17 mouse cellular contexts compared by ENCODE assay signal in the genomic region with DNA sequence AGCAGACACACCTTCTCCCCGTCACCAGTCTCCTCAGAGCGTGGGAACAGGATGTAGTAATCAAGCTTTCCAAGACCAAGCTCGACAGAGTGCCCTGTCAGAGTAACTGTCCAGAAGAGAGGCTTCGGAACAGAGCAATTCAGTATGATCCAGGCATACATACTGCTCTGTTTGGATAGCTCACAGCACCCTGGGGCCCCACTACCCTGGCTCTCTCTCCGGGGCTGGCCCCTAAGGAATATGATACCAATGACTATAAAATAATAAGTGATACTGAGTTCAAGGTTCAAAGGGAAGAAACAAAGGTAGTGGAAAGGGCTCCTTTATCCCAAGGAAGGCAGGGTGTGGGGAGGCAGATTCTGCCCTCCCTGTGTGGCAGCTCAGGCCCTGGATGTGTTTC.
"Had no signal": no experiment of that assay in that cellular context is flagged by ENCODE, and none has a peak within 500 bp of the region (broad histone marks: within the 10 kb centered on the region; RNA-seq: fewer than 3 reads in every experiment).

No protein-coding gene starts in this region.

- H3K4me1 ChIP-seq: midbrain, embryonic 10.5 days; midbrain, embryonic 12.5 days; neural tube, embryonic 13.5 days; neural tube, embryonic 15.5 days; stomach, embryonic 15.5 days had no signal

- DNase-seq: lung, adult 18-20 months; lung, embryonic 14.5 days; lung, postnatal 10 days; lung, postnatal 4 days; right cerebral cortex, adult 18-20 months; right cerebral cortex, postnatal 25 days; right cerebral cortex, postnatal 4 days; thymus, adult 18-20 months; thymus, postnatal 14 days; thymus, postnatal 36 days had no signal

- H3K27ac ChIP-seq: midbrain, embryonic 10.5 days; midbrain, embryonic 12.5 days; neural tube, embryonic 13.5 days; neural tube, embryonic 15.5 days; stomach, embryonic 15.5 days had no signal

- H3K4me2 ChIP-seq: lung, embryonic 14.5 days; midbrain, embryonic 12.5 days; neural tube, embryonic 13.5 days; neural tube, embryonic 15.5 days; stomach, embryonic 15.5 days had no signal

- ATAC-seq: midbrain, embryonic 16.5 days had no signal

- H3K9ac ChIP-seq: lung, embryonic 14.5 days; midbrain, embryonic 12.5 days; neural tube, embryonic 13.5 days; neural tube, embryonic 15.5 days; stomach, embryonic 15.5 days had no signal

- H3K9me3 ChIP-seq: midbrain, embryonic 10.5 days; midbrain, embryonic 12.5 days; neural tube, embryonic 13.5 days; neural tube, embryonic 15.5 days; stomach, embryonic 15.5 days had no signal

- H3K4me3 ChIP-seq: midbrain, embryonic 10.5 days; midbrain, embryonic 12.5 days; myocyte; neural tube, embryonic 13.5 days; neural tube, embryonic 15.5 days; stomach, embryonic 15.5 days had no signal

- H3K36me3 ChIP-seq: midbrain, embryonic 10.5 days; midbrain, embryonic 12.5 days; neural tube, embryonic 13.5 days; neural tube, embryonic 15.5 days; stomach, embryonic 15.5 days had no signal

- H3K27me3 ChIP-seq: midbrain, embryonic 12.5 days; neural tube, embryonic 13.5 days; neural tube, embryonic 15.5 days; stomach, embryonic 15.5 days had no signal
